Mouse (Mus musculus) hindbrain, embryonic 11.5 days (tissue): Measurements from ENCODE around the gene Wdr49. TPM values are rescaled to one million over a fixed set of nuclear protein-coding genes. Genes with fewer than 3 reads are reported as not detected.
"Not testable (repeated sequence)": the region's sequence is repeated elsewhere in the genome, so short reads cannot be mapped to it uniquely, and the experiment has no call there.

ENCODE experiments used
- ATAC-seq: fragments of 200-750 bp; cut with Nextera tagmentation; 2 replicates; pipeline ENCODE4 v1.8.0; 2017; ENCODE audit warnings: mild to moderate bottlenecking, moderate TSS enrichment, moderate library complexity; ENCODE audit not compliant: low FRiP score
- DNase-seq: peaks from one replicate; pipeline ENCODE4 v3.0.0-alpha.2; 2015; ENCODE audit warnings: low spot score
- H3K27ac ChIP-seq: fragments of 300-500 bp; sonication (generic); 2 replicates; pipeline ENCODE4 v1.5.1; 2014; ENCODE audit warnings: mild to moderate bottlenecking, low read depth, low read length
- H3K27me3 ChIP-seq: fragments of 300-500 bp; sonication (generic); 2 replicates; pipeline ENCODE4 v1.6.1; 2014; ENCODE audit warnings: mild to moderate bottlenecking, low read length, moderate library complexity, mixed read lengths; ENCODE audit not compliant: control insufficient read depth, insufficient read depth
- H3K36me3 ChIP-seq: fragments of 300-500 bp; sonication (generic); 2 replicates; pipeline ENCODE4 v1.6.1; 2014; ENCODE audit warnings: mild to moderate bottlenecking, low read length, moderate library complexity, mixed read lengths; ENCODE audit not compliant: control insufficient read depth, insufficient read depth
- H3K4me1 ChIP-seq: fragments of 300-500 bp; sonication (generic); replicated peaks from 2 replicates; pipeline ENCODE4 v1.6.1; 2014; ENCODE audit warnings: low read length, mixed read lengths; ENCODE audit not compliant: control insufficient read depth, insufficient read depth
- H3K4me2 ChIP-seq: fragments of 300-500 bp; sonication (generic); replicated peaks from 2 replicates; pipeline ENCODE4 v1.6.1; 2014; ENCODE audit warnings: mild to moderate bottlenecking, low read depth, low read length
- H3K4me3 ChIP-seq: fragments of 300-500 bp; sonication (generic); 2 replicates; pipeline ENCODE4 v1.5.1; 2014; ENCODE audit warnings: low read depth, low read length
- H3K9ac ChIP-seq: fragments of 300-500 bp; sonication (generic); 2 replicates; pipeline ENCODE4 v1.6.1; 2014; ENCODE audit warnings: low read depth, low read length
- H3K9me3 ChIP-seq: fragments of 300-500 bp; sonication (generic); 2 replicates; pipeline ENCODE4 v1.6.1; 2016; ENCODE audit warnings: low read length; ENCODE audit not compliant: control insufficient read depth
- WGBS: fragments of 180-500 bp; shearing (Covaris S2); extraction: QIAGEN DNeasy Blood & Tissue Kit; methylation state at CpG from one replicate; pipeline ENCODE4 v1.1.7; 2014; 5-methylcytosine and 5-hydroxymethylcytosine counted together
- polyA plus RNA-seq: library from polyadenylated mRNA; unstranded; fragments of >200 nt; fragmentation: Nextera tagmentation; extraction: Ambion mirVana; gene quantifications from 2 replicates; pipeline ENCODE4 v1.2.1, GENCODE M21; 2014

Wdr49 gene
- polyA plus RNA-seq, 1 experiment from 2014 or later = 0.17 TPM

GRCm38 (mm10) chr3:75320999-75321398, 161.0 kb downstream of the Wdr49 start:
- 82% methylated on average over 4 of the region's 4 CpGs for WGBS
- Histone ChIP-seq H3K36me3 (no peaks in the 10 kb centered on the region), H3K27me3 (no peaks in the 10 kb centered on the region), H3K4me2 (no peak overlapping the region), H3K9me3 (no peaks in the 10 kb centered on the region), H3K4me3 (no peak overlapping the region), H3K9ac (no peak overlapping the region), H3K4me1 (no peaks in the 10 kb centered on the region), H3K27ac (no peak overlapping the region)
- no peak for ATAC-seq
- DNase-seq = no peak

GRCm38 (mm10) chr3:75308861-75309260, 173.1 kb downstream of the Wdr49 start:
- Histone ChIP-seq H3K4me3 (no peak overlapping the region), H3K9me3 (no peaks in the 10 kb centered on the region), H3K27me3 (no peaks in the 10 kb centered on the region), H3K4me2 (no peak overlapping the region), H3K4me1 (no peaks in the 10 kb centered on the region), H3K9ac (no peak overlapping the region), H3K36me3 (no peaks in the 10 kb centered on the region), H3K27ac (no peak overlapping the region)
- 90% methylated on average over 4 of the region's 4 CpGs for WGBS
- DNase-seq (no peak), ATAC-seq (no peak)

- WGBS = 88% methylated on average over 3 of the region's 3 CpGs
- Histone ChIP-seq H3K9ac (no peak overlapping the region), H3K9me3 (no peaks in the 10 kb centered on the region)
Measured at GRCm38 (mm10) chr3:75308228-75308627, 173.7 kb downstream of the Wdr49 start.

GRCm38 (mm10) chr3:75305584-75305983, 176.4 kb downstream of the Wdr49 start:
- 96% methylated on average over 3 of the region's 3 CpGs for WGBS
- no peak for ATAC-seq

More at GRCm38 (mm10) chr3:75308228-75308627, 173.7 kb downstream of the Wdr49 start:
- Histone ChIP-seq H3K36me3 (no peaks in the 10 kb centered on the region), H3K4me1 (no peaks in the 10 kb centered on the region), H3K27ac (no peak overlapping the region), H3K4me3 (no peak overlapping the region), H3K27me3 (no peaks in the 10 kb centered on the region), H3K4me2 (no peak overlapping the region)
- DNase-seq = no peak
- ATAC-seq = no peak

GRCm38 (mm10) chr3:75304621-75305020, 177.3 kb downstream of the Wdr49 start:
- Histone ChIP-seq H3K4me1 (no peaks in the 10 kb centered on the region), H3K4me2 (no peak overlapping the region), H3K27me3 (no peaks in the 10 kb centered on the region), H3K27ac (no peak overlapping the region), H3K4me3 (no peak overlapping the region), H3K36me3 (no peaks in the 10 kb centered on the region), H3K9me3 (no peaks in the 10 kb centered on the region), H3K9ac (no peak overlapping the region)
- 95% methylated on average over 5 of the region's 5 CpGs for WGBS
- DNase-seq = no peak
- no peak for ATAC-seq

More at GRCm38 (mm10) chr3:75305584-75305983, 176.4 kb downstream of the Wdr49 start:
- Histone ChIP-seq H3K27ac (no peak overlapping the region), H3K27me3 (no peaks in the 10 kb centered on the region), H3K4me2 (no peak overlapping the region), H3K4me1 (no peaks in the 10 kb centered on the region), H3K9ac (no peak overlapping the region), H3K36me3 (no peaks in the 10 kb centered on the region), H3K9me3 (no peaks in the 10 kb centered on the region), H3K4me3 (no peak overlapping the region)
- no peak for DNase-seq

GRCm38 (mm10) chr3:75301072-75301471, 180.9 kb downstream of the Wdr49 start:
- no peak overlapping the region for H3K4me3 ChIP-seq
- no peak overlapping the region for H3K27ac ChIP-seq
- H3K27me3 ChIP-seq = no peaks in the 10 kb centered on the region
- DNase-seq = no peak
- no peaks in the 10 kb centered on the region for H3K36me3 ChIP-seq
- no peak for ATAC-seq
- H3K4me2 ChIP-seq = no peak overlapping the region
- WGBS = 93% methylated on average over 2 of the region's 2 CpGs
- no peaks in the 10 kb centered on the region for H3K9me3 ChIP-seq
- no peaks in the 10 kb centered on the region for H3K4me1 ChIP-seq
- H3K9ac ChIP-seq = no peak overlapping the region

GRCm38 (mm10) chr3:75299464-75299863, 182.5 kb downstream of the Wdr49 start:
- H3K4me1 ChIP-seq, DNase-seq, ATAC-seq, H3K4me2 ChIP-seq, H3K27me3 ChIP-seq, H3K27ac ChIP-seq, H3K36me3 ChIP-seq, H3K4me3 ChIP-seq, H3K9me3 ChIP-seq, H3K9ac ChIP-seq: not testable (repeated sequence)
- 94% methylated on average over 1 of the region's 1 CpGs for WGBS

GRCm38 (mm10) chr3:75297758-75298111, 184.2 kb downstream of the Wdr49 start:
- ATAC-seq (no peak), DNase-seq (no peak)
- H3K4me1 ChIP-seq = no peaks in the 10 kb centered on the region
- no peaks in the 10 kb centered on the region for H3K36me3 ChIP-seq
- H3K9me3 ChIP-seq = no peaks in the 10 kb centered on the region
- no peak overlapping the region for H3K4me3 ChIP-seq
- H3K27me3 ChIP-seq = no peaks in the 10 kb centered on the region
- no peak overlapping the region for H3K4me2 ChIP-seq
- 43% methylated on average over 3 of the region's 3 CpGs for WGBS
- no peak overlapping the region for H3K9ac ChIP-seq
- H3K27ac ChIP-seq = no peak overlapping the region

- 72% methylated on average over 2 of the region's 2 CpGs for WGBS
- DNase-seq (no peak), ATAC-seq (no peak)
- no peak overlapping the region for H3K4me3 ChIP-seq
- no peaks in the 10 kb centered on the region for H3K9me3 ChIP-seq
- H3K27me3 ChIP-seq = no peaks in the 10 kb centered on the region
- no peak overlapping the region for H3K27ac ChIP-seq
- H3K4me1 ChIP-seq = no peaks in the 10 kb centered on the region
- no peak overlapping the region for H3K9ac ChIP-seq
- H3K36me3 ChIP-seq = no peaks in the 10 kb centered on the region
- H3K4me2 ChIP-seq = no peak overlapping the region
Measured at GRCm38 (mm10) chr3:75297026-75297757, 184.8 kb downstream of the Wdr49 start.
